Mouse (Mus musculus) lung, adult 2 months (tissue): ENCODE data around the gene Fam155a. TPM values are rescaled to one million over a fixed set of nuclear protein-coding genes. Genes with fewer than 3 reads are reported as not detected.

Source experiments
- DNase-seq: peaks from one replicate; pipeline ENCODE4 v3.0.0; 2022
- H3K4me1 ChIP-seq: fragments of 200-500 bp; 2 replicates; pipeline ENCODE4 v1.6.1; 2011; ENCODE audit warnings: low read length; ENCODE audit not compliant: control insufficient read depth, insufficient read depth
- H3K4me3 ChIP-seq: fragments of 200-500 bp; replicated peaks from 2 replicates; pipeline ENCODE3; 2011; ENCODE audit warnings: low read depth, mild to moderate bottlenecking, control low read depth, low read length; ENCODE audit errors: extremely low read depth
- CTCF ChIP-seq: fragments of 200-500 bp; IDR thresholded peaks from 2 replicates; pipeline ENCODE4 v1.5.1; 2011; ENCODE audit warnings: mild to moderate bottlenecking, low read length, control low read depth; ENCODE audit not compliant: insufficient read depth
- POLR2A ChIP-seq: fragments of 200-500 bp; IDR thresholded peaks from 2 replicates; pipeline ENCODE4 v1.6.1; 2011; ENCODE audit warnings: low read depth, mild to moderate bottlenecking, control low read depth, low read length, borderline replicate concordance; ENCODE audit errors: extremely low read depth
- WGBS: fragments of 180-500 bp; shearing (Covaris S2); methylation state at CpG from one replicate; pipeline ENCODE4 v1.1.7; 2018; 5-methylcytosine and 5-hydroxymethylcytosine counted together
- polyA plus RNA-seq: library from polyadenylated mRNA; depleted of rRNA; stranded (reverse); fragments of >200 nt; gene quantifications from 2 replicates; pipeline ENCODE4 v1.2.3, GENCODE M21; 2012

Fam155a gene
- polyA plus RNA-seq, 1 experiment: 0.04 TPM

GRCm38 (mm10) chr8:9571977-9572376 is 199.0 kb downstream of the Fam155a start:
- 69% methylated on average over 2 of the region's 2 CpGs for WGBS
- H3K4me1 ChIP-seq: no peaks in the 10 kb centered on the region
- TF ChIP-seq CTCF (no peak), POLR2A (no peak)
- H3K4me3 ChIP-seq: no peak overlapping the region
- no peak for DNase-seq

DNA sequence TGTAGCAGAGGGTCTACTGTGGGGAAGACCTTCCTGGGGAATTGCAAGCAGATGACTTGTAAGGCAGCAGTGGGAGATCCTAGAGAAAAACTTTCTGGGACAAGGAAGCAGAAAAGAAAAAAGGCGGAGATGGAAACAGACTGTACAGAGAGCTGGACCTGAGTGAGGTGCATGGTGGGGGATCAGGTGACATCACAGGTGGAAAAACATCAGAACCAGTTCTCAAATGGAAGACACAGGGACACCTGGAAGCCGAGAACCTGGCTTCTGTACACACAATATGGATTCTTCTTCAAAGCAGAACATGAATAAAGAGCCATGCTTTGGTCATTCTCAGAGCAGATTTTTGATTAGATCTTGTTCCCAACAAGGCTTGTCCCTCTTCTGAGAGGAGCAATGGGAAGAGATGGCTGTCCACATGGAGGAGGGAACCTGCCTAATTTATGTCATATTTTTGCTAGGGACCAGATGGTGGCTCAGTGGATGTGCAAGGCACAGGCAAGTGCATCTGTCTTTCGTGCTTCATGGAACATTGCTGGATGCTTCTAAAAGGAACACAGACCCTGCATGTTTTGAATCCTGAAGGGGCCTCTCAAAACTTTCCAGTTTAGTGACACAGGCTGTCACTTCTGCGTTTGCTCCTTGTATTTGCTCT is 201.3 kb downstream of the Fam155a start:
- H3K4me3 ChIP-seq: no peak overlapping the region
- no peak for TF ChIP-seq POLR2A
- no peak for TF ChIP-seq CTCF
- DNase-seq: no peak
- no peaks in the 10 kb centered on the region for H3K4me1 ChIP-seq
- 70% methylated on average over 4 of the region's 4 CpGs for WGBS

- TF ChIP-seq CTCF: no peak
- TF ChIP-seq POLR2A: no peak
- 95% methylated on average over 3 of the region's 3 CpGs for WGBS
Observed at GRCm38 (mm10) chr8:9549199-9549598, 221.8 kb downstream of the Fam155a start.

DNA sequence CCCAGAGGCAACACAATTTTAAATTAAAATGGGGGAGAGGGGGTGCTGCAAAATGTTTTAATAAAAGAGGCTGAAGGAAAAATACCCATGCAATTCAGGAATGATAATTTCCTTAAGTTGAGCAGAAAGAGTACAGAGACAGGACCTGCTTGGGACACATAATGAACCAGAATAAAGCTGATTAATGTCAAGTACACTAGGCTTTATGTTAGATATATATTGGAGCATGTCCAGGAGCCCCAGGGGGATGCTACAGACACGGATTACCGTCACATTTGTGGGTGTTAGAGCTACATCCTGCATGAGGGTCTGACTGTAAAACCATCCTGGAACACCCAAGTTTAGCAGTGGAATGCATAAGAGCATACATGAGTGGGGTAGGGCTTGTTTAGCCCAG is 223.4 kb downstream of the Fam155a start:
- DNase-seq: no peak
- 56% methylated on average over 2 of the region's 2 CpGs for WGBS
- TF ChIP-seq POLR2A: no peak
- no peak for TF ChIP-seq CTCF
- Histone ChIP-seq H3K4me3 (no peak overlapping the region), H3K4me1 (no peaks in the 10 kb centered on the region; the same call in 1 of the 2 replicates)

More at GRCm38 (mm10) chr8:9549199-9549598, 221.8 kb downstream of the Fam155a start:
- H3K4me1 ChIP-seq: no peaks in the 10 kb centered on the region; the same call in 1 of the 2 replicates
- DNase-seq: no peak
- no peak overlapping the region for H3K4me3 ChIP-seq

GRCm38 (mm10) chr8:9546919-9547557 is 223.9 kb downstream of the Fam155a start:
- WGBS: 66% methylated on average over 6 of the region's 6 CpGs
- no peak for TF ChIP-seq POLR2A
- no peak for TF ChIP-seq CTCF
- DNase-seq: no peak

DNA sequence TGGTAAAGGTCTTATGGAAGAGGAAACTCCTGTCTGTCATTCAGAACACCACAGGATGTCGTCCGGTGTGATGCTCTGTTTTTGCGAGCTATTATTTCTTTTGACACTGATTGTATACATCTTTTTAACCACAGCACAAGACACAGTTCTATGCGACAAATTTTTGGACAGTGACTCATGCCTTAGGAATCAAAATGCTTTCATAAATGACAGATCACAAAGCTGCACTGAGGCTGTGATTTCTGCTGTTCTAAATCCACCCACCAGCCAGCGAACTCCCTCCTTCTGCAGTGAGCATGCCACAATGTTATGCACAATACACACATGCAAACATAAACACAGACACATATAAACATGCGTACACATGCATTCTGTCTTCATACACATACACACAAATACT is 224.5 kb downstream of the Fam155a start:
- WGBS: 48% methylated on average over 6 of the region's 6 CpGs

More at GRCm38 (mm10) chr8:9546919-9547557, 223.9 kb downstream of the Fam155a start:
- no peak overlapping the region for H3K4me3 ChIP-seq
- H3K4me1 ChIP-seq: no peaks in the 10 kb centered on the region; the same call in 1 of the 2 replicates

GRCm38 (mm10) chr8:9545665-9546064 is 225.3 kb downstream of the Fam155a start:
- TF ChIP-seq CTCF (no peak), POLR2A (no peak)
- Histone ChIP-seq H3K4me1 (no peaks in the 10 kb centered on the region; the same call in 1 of the 2 replicates), H3K4me3 (no peak overlapping the region)
- 44% methylated on average over 2 of the region's 2 CpGs for WGBS
- DNase-seq: no peak

More for the DNA sequence above, 224.5 kb downstream of the Fam155a start:
- TF ChIP-seq CTCF (no peak), POLR2A (no peak)
- Histone ChIP-seq H3K4me3 (no peak overlapping the region), H3K4me1 (no peaks in the 10 kb centered on the region; the same call in 1 of the 2 replicates)
- DNase-seq: no peak

GRCm38 (mm10) chr8:9535730-9536372 is 235.1 kb downstream of the Fam155a start:
- H3K4me3 ChIP-seq: no peak overlapping the region
- TF ChIP-seq CTCF: no peak
- no peak for TF ChIP-seq POLR2A
- no peak for DNase-seq
- H3K4me1 ChIP-seq: no peaks in the 10 kb centered on the region
- 76% methylated on average over 5 of the region's 5 CpGs for WGBS

DNA sequence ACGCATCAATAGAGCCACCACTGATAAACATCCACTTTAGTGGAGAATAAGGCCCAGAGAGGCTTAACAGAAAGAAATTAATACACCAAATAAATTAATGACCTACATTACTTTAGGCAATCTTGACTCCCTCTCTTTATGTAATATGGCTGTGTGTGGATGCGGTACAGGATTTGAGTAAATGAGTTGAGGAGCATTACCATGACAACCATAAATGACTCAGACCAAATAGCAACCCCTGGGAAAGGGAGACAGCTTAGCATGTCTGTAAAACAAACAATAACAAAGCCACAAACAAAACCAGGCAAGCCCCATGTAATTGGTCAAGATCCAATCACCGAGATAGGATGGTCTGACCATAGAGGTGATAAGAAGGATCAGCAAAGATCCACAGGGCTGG is 244.4 kb downstream of the Fam155a start:
- Histone ChIP-seq H3K4me3 (no peak overlapping the region), H3K4me1 (no peaks in the 10 kb centered on the region)
- DNase-seq: no peak
- TF ChIP-seq CTCF (no peak), POLR2A (no peak)
- 77% methylated on average over 3 of the region's 3 CpGs for WGBS
